In genomic region chr11:69684936-69685335, GRCm38 (mm10) we compare ENCODE assay signal across 9 mouse cellular contexts. TPM values are rescaled to one million over a fixed set of nuclear protein-coding genes. Genes with fewer than 3 reads are reported as not detected.
DNase-seq lines count a peak whose midpoint lies in the region; ATAC-seq and TF ChIP-seq lines count a peak whose summit lies in the region.
"Had no signal": no experiment of that assay in that cellular context is flagged by ENCODE, and none has a peak within 500 bp of the region (broad histone marks: within the 10 kb centered on the region; RNA-seq: fewer than 3 reads in every experiment).

No protein-coding gene starts in this region.

- DNase-seq in gastrocnemius, adult 2 months = no peak
- no peak for DNase-seq in gastrocnemius, postnatal 25 days
- DNase-seq in layer of hippocampus, adult 2 months (ENCODE audit: low spot score in 2 of 2) = no peak
- no peak for DNase-seq in layer of hippocampus, postnatal 10 days (ENCODE audit: low spot score in 2 of 2)
- DNase-seq in spleen, adult 12 weeks (ENCODE audit: low spot score) = no peak

- no peaks in the 10 kb centered on the region for H3K4me1 ChIP-seq in ES-Bruce4 (ENCODE audit: control insufficient read depth, insufficient read depth, low read length)
- H3K4me1 ChIP-seq in cortical plate, adult 2 months (ENCODE audit: control insufficient read depth, insufficient read depth, low read length) = no peaks in the 10 kb centered on the region; the same call in 1 of the 2 replicates

- no peak for ATAC-seq in inflammation-experienced regulatory T-cells, adult 6 months

- peak overlapping the region; percentile 99 for H3K27ac ChIP-seq in gastrocnemius, adult 2 months
- H3K27ac ChIP-seq in layer of hippocampus, adult 2 months = peak overlapping the region; percentile 95
- H3K27ac ChIP-seq in ES-Bruce4 (ENCODE audit: insufficient read depth, low read length) = peak overlapping the region; percentile 65
- peak overlapping the region; percentile 57 for H3K27ac ChIP-seq in cortical plate, adult 2 months (ENCODE audit: insufficient read depth, low read length)

- TF ChIP-seq POLR2A in ES-Bruce4 (IDR thresholded peaks at IDR 0.05; ENCODE audit: insufficient read depth, low read length) = no peak
- TF ChIP-seq POLR2A in cortical plate, adult 2 months (IDR thresholded peaks at IDR 0.05; ENCODE audit: extremely low read depth, insufficient read depth, low read length) = no peak

- peaks cover 5% of the 10 kb centered on the region; the same call in 1 of the 2 replicates for H3K36me3 ChIP-seq in ES-Bruce4 (ENCODE audit: control insufficient read depth, insufficient read depth, low read length, poor library complexity, severe bottlenecking)

- TF ChIP-seq CTCF in gastrocnemius, adult 2 months (IDR thresholded peaks at IDR 0.05) = no peak
- no peak for TF ChIP-seq CTCF in layer of hippocampus, adult 2 months (conservative IDR thresholded peaks at IDR 0.05)
- TF ChIP-seq CTCF in ES-Bruce4 (IDR thresholded peaks at IDR 0.05; ENCODE audit: low read depth, low read length) = no peak
- TF ChIP-seq CTCF in cortical plate, adult 2 months (IDR thresholded peaks at IDR 0.05; ENCODE audit: extremely low read depth, insufficient read depth, low read length) = no peak

- H3K27me3 ChIP-seq in ES-Bruce4 (ENCODE audit: control insufficient read depth, insufficient read depth, low read length, poor library complexity, severe bottlenecking) = no peaks in the 10 kb centered on the region

- no peaks in the 10 kb centered on the region for H3K9me3 ChIP-seq in ES-Bruce4 (replicated peaks; ENCODE audit: control insufficient read depth, insufficient read depth, low read length, poor library complexity, severe bottlenecking)
- H3K9me3 ChIP-seq: G1E had no signal

- peak overlapping the region; percentile 85 for H3K9ac ChIP-seq in ES-Bruce4 (ENCODE audit: low read depth, poor library complexity, severe bottlenecking)

- no peak for TF ChIP-seq EP300 in ES-Bruce4 (IDR thresholded peaks at IDR 0.05; ENCODE audit: insufficient read depth, low read depth, low read length)

- intact Hi-C loops in gastrocnemius, adult 2 months (cut with DNase I) = loop anchor here (2.0 to 5.0 kb wide), 3 partner anchors 22 to 192 kb away; partner anchors contain the start of genes Fgf11 and Tmem95

- H3K4me3 ChIP-seq in gastrocnemius, adult 2 months = peak overlapping the region; percentile 72
- no peak overlapping the region for H3K4me3 ChIP-seq in layer of hippocampus, adult 2 months
- peak overlapping the region; percentile 68 for H3K4me3 ChIP-seq in ES-Bruce4 (ENCODE audit: low read depth, low read length)
- H3K4me3 ChIP-seq in cortical plate, adult 2 months (ENCODE audit: insufficient read depth, low read length) = no peak overlapping the region

RNA-seq across cellular contexts. Expression of gene Tnfsf13, which starts 0.6 kb away (rescaled TPM):
- 1 to 10 TPM in 1 of 2 experiments, under 1 TPM in 1; 0.64 to 1.1 TPM for total RNA-seq in gastrocnemius, adult 2 months (2021)
- total RNA-seq in gastrocnemius, postnatal 25 days (2021) = 1 to 10 TPM in 1 of 2 experiments, under 1 TPM in 1; 0.67 to 1.5 TPM
- total RNA-seq in layer of hippocampus, adult 2 months (2021) = 1 to 10 TPM; 2.1 to 2.5 TPM
- 1 to 10 TPM; 1.1 to 1.2 TPM for total RNA-seq in layer of hippocampus, postnatal 10 days (2021)
- 1.3 and 2.9 TPM in 2 replicates for polyA plus RNA-seq in ES-Bruce4 (2011; ENCODE audit: insufficient read depth, insufficient read length, low read depth, missing spikeins)
- polyA plus RNA-seq in cortical plate, adult 2 months (2012; rRNA removed) = 6.1 and 7.5 TPM in 2 replicates
- polyA plus RNA-seq in inflammation-experienced regulatory T-cells, adult 6 months (2017; shearing (Covaris generic)) = not detected
- total RNA-seq: G1E had no signal
- polyA plus RNA-seq: G1E had no signal

RNA-seq across cellular contexts. Expression of gene Senp3, which starts 3.1 kb away (rescaled TPM):
- 10 to 100 TPM; 25.4 to 28.1 TPM for total RNA-seq in gastrocnemius, adult 2 months (2021)
- 10 to 100 TPM; 19.1 to 23.5 TPM for total RNA-seq in gastrocnemius, postnatal 25 days (2021)
- total RNA-seq in layer of hippocampus, adult 2 months (2021) = 100 to 1,000 TPM; 108 to 132 TPM
- 10 to 100 TPM; 88.0 to 98.7 TPM for total RNA-seq in layer of hippocampus, postnatal 10 days (2021)
- 198 and 221 TPM in 2 replicates for polyA plus RNA-seq in ES-Bruce4 (2011; ENCODE audit: insufficient read depth, insufficient read length, low read depth, missing spikeins)
- polyA plus RNA-seq in cortical plate, adult 2 months (2012; rRNA removed) = 120 and 133 TPM in 2 replicates
- 10 to 100 TPM; 21.8 to 38.0 (median 32.0) TPM for polyA plus RNA-seq in inflammation-experienced regulatory T-cells, adult 6 months (2017; shearing (Covaris generic))

RNA-seq across cellular contexts. Expression of gene Tnfsf12, which starts 10.7 kb away (rescaled TPM):
- total RNA-seq in gastrocnemius, adult 2 months (2021) = 10 to 100 TPM in 1 of 2 experiments, 1 to 10 TPM in 1; 6.5 to 10.6 TPM
- 10 to 100 TPM in 1 of 2 experiments, 1 to 10 TPM in 1; 8.3 to 11.6 TPM for total RNA-seq in gastrocnemius, postnatal 25 days (2021)
- total RNA-seq in layer of hippocampus, adult 2 months (2021) = 1 to 10 TPM; 8.9 to 9.6 TPM
- 1 to 10 TPM; 6.7 to 8.3 TPM for total RNA-seq in layer of hippocampus, postnatal 10 days (2021)
- polyA plus RNA-seq in ES-Bruce4 (2011; ENCODE audit: insufficient read depth, insufficient read length, low read depth, missing spikeins) = 3.4 and 4.1 TPM in 2 replicates
- 19.8 and 22.5 TPM in 2 replicates for polyA plus RNA-seq in cortical plate, adult 2 months (2012; rRNA removed)
- polyA plus RNA-seq in inflammation-experienced regulatory T-cells, adult 6 months (2017; shearing (Covaris generic)) = not detected
- total RNA-seq: G1E had no signal
- polyA plus RNA-seq: G1E had no signal

RNA-seq across cellular contexts. Expression of gene Tnfsfm13, which starts 11.0 kb away (rescaled TPM):
- 1 to 10 TPM; 1.2 to 1.9 TPM for total RNA-seq in gastrocnemius, adult 2 months (2021)
- 1 to 10 TPM in 1 of 2 experiments, under 1 TPM in 1; 0.87 to 2.1 TPM for total RNA-seq in gastrocnemius, postnatal 25 days (2021)
- total RNA-seq in layer of hippocampus, adult 2 months (2021) = 1 to 10 TPM; 1.6 to 2.2 TPM
- total RNA-seq in layer of hippocampus, postnatal 10 days (2021) = under 1 TPM; 0.69 to 0.76 TPM
- 1.9 and 3.6 TPM in 2 replicates for polyA plus RNA-seq in ES-Bruce4 (2011; ENCODE audit: insufficient read depth, insufficient read length, low read depth, missing spikeins)
- 3.8 and 4.3 TPM in 2 replicates for polyA plus RNA-seq in cortical plate, adult 2 months (2012; rRNA removed)
- not detected for polyA plus RNA-seq in inflammation-experienced regulatory T-cells, adult 6 months (2017; shearing (Covaris generic))
- total RNA-seq: G1E had no signal
- polyA plus RNA-seq: G1E had no signal

RNA-seq across cellular contexts. Expression of gene Eif4a1, which starts 12.7 kb away (rescaled TPM):
- total RNA-seq in gastrocnemius, adult 2 months (2021) = 10 to 100 TPM; 98.0 to 98.5 TPM
- 100 to 1,000 TPM in 1 of 2 experiments, 10 to 100 TPM in 1; 99.8 to 102 TPM for total RNA-seq in gastrocnemius, postnatal 25 days (2021)
- 100 to 1,000 TPM; 342 to 344 TPM for total RNA-seq in layer of hippocampus, adult 2 months (2021)
- total RNA-seq in layer of hippocampus, postnatal 10 days (2021) = 100 to 1,000 TPM; 492 to 501 TPM
- 1,464 and 1,502 TPM in 2 replicates for polyA plus RNA-seq in ES-Bruce4 (2011; ENCODE audit: insufficient read depth, insufficient read length, low read depth, missing spikeins)
- 323 and 335 TPM in 2 replicates for polyA plus RNA-seq in cortical plate, adult 2 months (2012; rRNA removed)
- 100 to 1,000 TPM; 156 to 375 (median 178) TPM for polyA plus RNA-seq in inflammation-experienced regulatory T-cells, adult 6 months (2017; shearing (Covaris generic))

Comparison
In these comparisons a context has a peak if more than half of its experiments do, and no peak if none do; other contexts are left out.
1. H3K4me3 ChIP-seq: peak in gastrocnemius, adult 2 months (single experiment) and ES-Bruce4 (single experiment); none in layer of hippocampus, adult 2 months (single experiment) and cortical plate, adult 2 months (single experiment).
2. Peak in every context shown above with its lines, with median percentiles within 50 percentile points of each other: H3K27ac ChIP-seq.